Mouse (Mus musculus) intestine, embryonic 14.5 days (tissue): ENCODE data around the gene Hectd1. TPM values are rescaled to one million over a fixed set of nuclear protein-coding genes. Genes with fewer than 3 reads are reported as not detected.

Experiments
- ATAC-seq: fragments of 200-750 bp; cut with Nextera tagmentation; replicated peaks from 2 replicates; pipeline ENCODE4 v1.8.0; 2017; ENCODE audit warnings: low read depth, moderate number of reproducible peaks, moderate TSS enrichment, moderate library complexity; ENCODE audit not compliant: low FRiP score, low TSS enrichment
- DNase-seq: peaks from one replicate; pipeline ENCODE4 v3.0.0-alpha.2; 2018; ENCODE audit warnings: low spot score
- H3K27ac ChIP-seq: fragments of 300-500 bp; sonication (generic); 2 replicates; pipeline ENCODE4 v1.5.1; 2014; ENCODE audit warnings: low read depth, mild to moderate bottlenecking, control low read depth
- H3K27me3 ChIP-seq: fragments of 300-500 bp; sonication (generic); replicated peaks from 2 replicates; pipeline ENCODE4 v1.6.1; 2014; ENCODE audit warnings: low read length, control low read depth; ENCODE audit not compliant: control insufficient read depth, insufficient read depth
- H3K36me3 ChIP-seq: fragments of 300-500 bp; sonication (generic); 2 replicates; pipeline ENCODE4 v1.6.1; 2014; ENCODE audit warnings: low read length, control low read depth; ENCODE audit not compliant: control insufficient read depth, insufficient read depth
- H3K4me1 ChIP-seq: fragments of 300-500 bp; sonication (generic); replicated peaks from 2 replicates; pipeline ENCODE4 v1.6.1; 2014; ENCODE audit warnings: low read length, control low read depth, mixed read lengths; ENCODE audit not compliant: control insufficient read depth, insufficient read depth
- H3K4me2 ChIP-seq: fragments of 300-500 bp; sonication (generic); 2 replicates; pipeline ENCODE4 v1.6.1; 2014; ENCODE audit warnings: low read length
- H3K4me3 ChIP-seq: fragments of 300-500 bp; sonication (generic); 2 replicates; pipeline ENCODE4 v1.5.1; 2014; ENCODE audit warnings: low read depth, low read length, control low read depth, mixed read lengths
- H3K9ac ChIP-seq: fragments of 300-500 bp; sonication (generic); 2 replicates; pipeline ENCODE4 v1.6.1; 2014; ENCODE audit warnings: mild to moderate bottlenecking, low read length
- H3K9me3 ChIP-seq: fragments of 300-500 bp; sonication (generic); 2 replicates; pipeline ENCODE4 v1.6.1; 2016; ENCODE audit warnings: low read length, control low read depth; ENCODE audit not compliant: control insufficient read depth
- whole genome bisulfite sequencing: fragments of 180-500 bp; shearing (Covaris S2); extraction: QIAGEN DNeasy Blood & Tissue Kit; methylation state at CpG from one replicate; pipeline ENCODE4 v1.1.7; 2014; 5-methylcytosine and 5-hydroxymethylcytosine counted together
- polyA plus RNA-seq: library from polyadenylated mRNA; unstranded; fragments of >200 nt; fragmentation: Nextera tagmentation; extraction: Ambion mirVana; gene quantifications from 2 replicates; pipeline ENCODE4 v1.2.1, GENCODE M21; 2014

The Hectd1 gene
- polyA plus RNA-seq, 1 experiment from 2014 or later = 41.1 TPM

DNA sequence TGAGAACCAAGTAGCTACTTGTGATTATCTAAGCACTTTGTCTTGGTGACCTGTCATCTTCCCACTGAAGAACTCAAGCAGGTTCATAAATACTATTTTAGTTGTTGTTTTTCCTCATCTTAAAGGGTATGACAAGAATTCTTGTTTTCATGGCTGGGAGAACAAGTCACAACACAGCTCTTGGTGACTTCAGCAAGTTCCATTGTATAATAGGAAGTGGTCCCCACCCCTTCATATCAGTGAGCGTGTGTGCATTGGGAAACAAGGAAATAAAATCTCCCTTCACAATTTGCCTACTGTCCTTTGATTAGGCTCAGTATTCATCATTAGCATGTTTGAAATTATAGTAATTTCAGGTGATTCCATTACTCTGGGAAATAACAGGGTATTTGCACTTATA is 134.4 kb downstream of the Hectd1 start:
- DNase-seq = no peak
- H3K4me1 ChIP-seq = peaks cover 2% of the 10 kb centered on the region; the same call in 1 of the 2 replicates
- H3K27me3 ChIP-seq = no peaks in the 10 kb centered on the region
- no peak overlapping the region for H3K9ac ChIP-seq
- H3K27ac ChIP-seq = no peak overlapping the region
- 83% methylated on average over 1 of the region's 1 CpGs for WGBS
- H3K4me2 ChIP-seq = no peak overlapping the region
- no peak for ATAC-seq
- H3K9me3 ChIP-seq = no peaks in the 10 kb centered on the region
- H3K4me3 ChIP-seq = no peak overlapping the region
- H3K36me3 ChIP-seq = no peaks in the 10 kb centered on the region

DNA sequence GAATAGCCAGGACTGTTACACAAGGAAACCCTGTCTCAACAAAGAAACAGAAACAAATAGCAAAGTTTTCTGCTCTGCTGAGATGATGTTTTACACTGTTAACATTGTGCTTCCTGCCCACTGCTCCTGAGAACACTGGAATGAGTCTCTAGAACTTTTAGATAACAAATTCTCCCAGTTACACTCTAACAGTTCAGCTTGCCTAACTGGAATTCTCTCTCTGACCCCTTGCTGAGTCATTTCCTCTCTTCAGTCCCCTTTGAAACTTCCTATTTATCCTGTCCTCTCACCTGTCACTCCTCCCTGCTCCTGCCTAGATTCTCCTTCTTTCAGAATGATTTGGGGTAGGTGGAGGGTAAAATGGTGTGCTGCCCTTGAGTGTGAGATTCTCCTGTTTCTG is 135.2 kb downstream of the Hectd1 start:
- H3K9me3 ChIP-seq = no peaks in the 10 kb centered on the region
- no peaks in the 10 kb centered on the region for H3K27me3 ChIP-seq
- ATAC-seq = no peak
- no peaks in the 10 kb centered on the region for H3K36me3 ChIP-seq
- H3K4me2 ChIP-seq = no peak overlapping the region
- H3K27ac ChIP-seq = no peak overlapping the region
- no peak overlapping the region for H3K4me3 ChIP-seq
- no peak overlapping the region for H3K9ac ChIP-seq
- DNase-seq = no peak
- H3K4me1 ChIP-seq = peaks cover 8% of the 10 kb centered on the region; the same call in 1 of the 2 replicates

Other genes starting within 250 kb of the Hectd1 start
- 1.0 and 1.9 TPM in 2 replicates for gene Coch, start 236.2 kb downstream of the Hectd1 start, polyA plus RNA-seq
- gene Ap4s1, start 138.5 kb downstream of the Hectd1 start, polyA plus RNA-seq = 29.5 and 31.5 TPM in 2 replicates
- 48.6 and 50.6 TPM in 2 replicates for gene Strn3, start 137.6 kb downstream of the Hectd1 start, polyA plus RNA-seq
- 11.9 and 15.0 TPM in 2 replicates for gene Heatr5a, start 141.8 kb upstream of the Hectd1 start, polyA plus RNA-seq
- 25.4 and 29.1 TPM in 2 replicates for gene Dtd2, start 177.0 kb upstream of the Hectd1 start, polyA plus RNA-seq
- gene Gpr33, start 198.5 kb upstream of the Hectd1 start, polyA plus RNA-seq = not detected in 2 replicates